Mouse (Mus musculus) thymus, adult 2 months (tissue): ENCODE data around the gene Igfbp7.

Source experiments
- CTCF ChIP-seq: fragments of 200-500 bp; IDR thresholded peaks from 2 replicates; pipeline ENCODE4 v1.5.1; 2012; ENCODE audit warnings: mild to moderate bottlenecking, control low read depth, low read length, moderate library complexity, borderline replicate concordance; ENCODE audit not compliant: control insufficient read depth, poor library complexity, insufficient read depth; ENCODE audit errors: extremely low read depth
- POLR2A ChIP-seq: fragments of 200-500 bp; IDR thresholded peaks from 2 replicates; pipeline ENCODE4 v1.6.1; 2012; ENCODE audit warnings: mild to moderate bottlenecking, low read length, control low read depth, moderate library complexity; ENCODE audit not compliant: control insufficient read depth, poor library complexity, insufficient read depth; ENCODE audit errors: extremely low read depth

DNA sequence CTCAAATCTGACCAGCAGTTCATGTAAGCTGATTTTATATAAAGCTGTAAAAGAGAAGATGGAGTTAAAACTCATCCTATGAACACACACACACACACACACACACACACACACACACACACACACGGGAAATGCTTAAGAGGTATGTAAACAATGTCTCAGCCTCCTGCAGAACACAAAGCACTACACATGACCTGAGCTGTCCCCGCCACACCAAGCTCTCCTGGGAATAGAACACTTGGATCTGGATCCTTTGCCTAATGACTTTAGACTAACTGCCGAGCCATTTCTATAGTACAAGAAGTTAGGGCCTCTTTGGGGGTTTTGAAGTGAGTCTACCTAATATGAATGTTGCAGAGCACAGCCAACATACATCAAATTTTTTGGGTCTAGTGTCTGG is 45.7 kb downstream of the Igfbp7 start:
- no peak for TF ChIP-seq CTCF
- TF ChIP-seq POLR2A = no peak
